Mouse (Mus musculus): ENCODE results near the gene Tsc22d1.

DNA sequence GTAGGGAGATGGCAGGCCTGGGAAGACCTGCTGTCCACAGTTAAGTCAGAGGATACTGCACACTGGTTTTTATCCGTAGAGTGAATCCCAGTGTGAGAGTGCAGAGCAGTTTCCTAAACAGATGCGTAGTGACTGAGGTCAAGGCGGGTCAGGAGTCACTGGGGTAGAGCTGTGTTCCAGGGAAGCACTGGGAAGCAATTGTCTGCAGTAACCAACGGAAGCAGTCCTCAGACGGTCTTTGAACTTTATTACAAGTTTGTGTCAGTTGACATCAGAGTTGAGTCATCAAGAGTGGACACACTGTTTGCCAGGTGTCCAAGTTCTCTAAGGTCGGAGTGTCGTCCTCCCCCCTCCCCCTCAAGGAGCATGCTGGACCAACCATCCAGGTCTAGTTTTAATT is 6.0 kb downstream of the Tsc22d1 start:
- TF ChIP-seq CTCF (IDR thresholded peaks at IDR 0.05; ENCODE audit: extremely low read depth, insufficient read depth, low read length) (no peak), POLR2A (IDR thresholded peaks at IDR 0.05; ENCODE audit: extremely low read depth, insufficient read depth, low read length) (no peak)

Data from cortical plate, adult 2 months (tissue).